Mouse (Mus musculus): ENCODE measurements around the gene Pdxp. TPM values are rescaled to one million over a fixed set of nuclear protein-coding genes. Genes with fewer than 3 reads are reported as not detected.

Gene Pdxp
- polyA plus RNA-seq, 1 experiment, result 33.1 TPM

- Histone ChIP-seq H3K4me3 (peak within 1 kb of the TSS; percentile 100), H3ac (ENCODE audit: control insufficient read depth, insufficient read length) (peak within 1 kb of the TSS; percentile 71), H3K27me3 (ENCODE audit: control insufficient read depth, insufficient read depth, insufficient read length) (no peaks in the 10 kb centered on the region), H3K36me3 (ENCODE audit: control insufficient read depth, insufficient read depth) (peaks cover 17% of the 10 kb centered on the region), H3K79me2 (ENCODE audit: control insufficient read depth, insufficient read depth) (peaks cover 25% of the 10 kb centered on the region), H3K4me2 (ENCODE audit: low read depth) (peak within 1 kb of the TSS; percentile 100)
- no peak for TF ChIP-seq USF1 (IDR thresholded peaks at IDR 0.05; ENCODE audit: low read depth)
- TF ChIP-seq TCF3 (IDR thresholded peaks at IDR 0.05; ENCODE audit: insufficient read length, low read depth), result no peak
- TF ChIP-seq POLR2A (IDR thresholded peaks at IDR 0.05; ENCODE audit: insufficient read length, low read depth), result peak; percentile 97
- no peak for TF ChIP-seq MAX (IDR thresholded peaks at IDR 0.05; ENCODE audit: low read depth)
- TF ChIP-seq E2F4 (IDR thresholded peaks at IDR 0.05; ENCODE audit: insufficient read depth), result peak; percentile 52
- TF ChIP-seq SRF (IDR thresholded peaks at IDR 0.05; ENCODE audit: control insufficient read depth, insufficient read length, low read depth), result no peak
- TF ChIP-seq REST (IDR thresholded peaks at IDR 0.05; ENCODE audit: insufficient read depth, insufficient read length), result no peak
- TF ChIP-seq POLR2AphosphoS2 (IDR thresholded peaks at IDR 0.05; ENCODE audit: insufficient read length, low read depth), result peak; percentile 99
- TF ChIP-seq MYOG (IDR thresholded peaks at IDR 0.05; ENCODE audit: control insufficient read depth in 1 of 3, insufficient read depth in 1 of 3, insufficient read length in 2 of 3, low read depth in 2 of 3), result peak in 1 of 3 experiments; percentile 59
- no peak for TF ChIP-seq CEBPB (IDR thresholded peaks at IDR 0.05; ENCODE audit: insufficient read depth, poor library complexity, severe bottlenecking)
- TF ChIP-seq TCF12 (IDR thresholded peaks at IDR 0.05; ENCODE audit: insufficient read depth, poor library complexity, severe bottlenecking), result no peak
- TF ChIP-seq MYOD1 (IDR thresholded peaks at IDR 0.05; ENCODE audit: control insufficient read depth in 1 of 3, insufficient read length in 2 of 3, low read depth in 2 of 3), result peak in 2 of 3 experiments; percentile 1 to 16
These were observed 12.6 kb downstream of the Pdxp start, which contains the start of gene Lgals1 for GRCm38 (mm10) chr15:78926021-78926919. Gene Lgals1 (plus strand): TSS chr15:78926725.

GRCm38 (mm10) chr15:78927021-78927787, 13.5 kb downstream of the Pdxp start:
- Histone ChIP-seq H3ac (ENCODE audit: control insufficient read depth, insufficient read length) (peak overlapping the region; percentile 71), H3K27me3 (ENCODE audit: control insufficient read depth, insufficient read depth, insufficient read length) (no peaks in the 10 kb centered on the region), H3K4me2 (ENCODE audit: low read depth) (peak overlapping the region; percentile 100), H3K36me3 (ENCODE audit: control insufficient read depth, insufficient read depth) (peaks cover 17% of the 10 kb centered on the region), H3K79me2 (ENCODE audit: control insufficient read depth, insufficient read depth) (peaks cover 25% of the 10 kb centered on the region), H3K4me3 (peak overlapping the region; percentile 100)
- TF ChIP-seq MYOG (IDR thresholded peaks at IDR 0.05; ENCODE audit: control insufficient read depth in 1 of 3, insufficient read depth in 1 of 3, insufficient read length in 2 of 3, low read depth in 2 of 3) (peak; percentile 49 to 87 (median 76)), MAX (IDR thresholded peaks at IDR 0.05; ENCODE audit: low read depth) (no peak), USF1 (IDR thresholded peaks at IDR 0.05; ENCODE audit: low read depth) (no peak), SRF (IDR thresholded peaks at IDR 0.05; ENCODE audit: control insufficient read depth, insufficient read length, low read depth) (no peak), POLR2A (IDR thresholded peaks at IDR 0.05; ENCODE audit: insufficient read length, low read depth) (peak; percentile 60), CEBPB (IDR thresholded peaks at IDR 0.05; ENCODE audit: insufficient read depth, poor library complexity, severe bottlenecking) (no peak), REST (IDR thresholded peaks at IDR 0.05; ENCODE audit: insufficient read depth, insufficient read length) (no peak), E2F4 (IDR thresholded peaks at IDR 0.05; ENCODE audit: insufficient read depth) (no peak), TCF12 (IDR thresholded peaks at IDR 0.05; ENCODE audit: insufficient read depth, poor library complexity, severe bottlenecking) (peak; percentile 57), TCF3 (IDR thresholded peaks at IDR 0.05; ENCODE audit: insufficient read length, low read depth) (no peak), POLR2AphosphoS2 (IDR thresholded peaks at IDR 0.05; ENCODE audit: insufficient read length, low read depth) (peak; percentile 72), MYOD1 (IDR thresholded peaks at IDR 0.05; ENCODE audit: control insufficient read depth in 1 of 3, insufficient read length in 2 of 3, low read depth in 2 of 3) (peak; percentile 53 to 79 (median 70))

- peak; percentile 70 for TF ChIP-seq TCF12 (IDR thresholded peaks at IDR 0.05; ENCODE audit: insufficient read depth, poor library complexity, severe bottlenecking)
- TF ChIP-seq REST (IDR thresholded peaks at IDR 0.05; ENCODE audit: insufficient read depth, insufficient read length), result no peak
- TF ChIP-seq POLR2A (IDR thresholded peaks at IDR 0.05; ENCODE audit: insufficient read length, low read depth), result peak; percentile 70
- peak; percentile 96 for TF ChIP-seq POLR2AphosphoS2 (IDR thresholded peaks at IDR 0.05; ENCODE audit: insufficient read length, low read depth)
- peak; percentile 61 to 94 (median 83) for TF ChIP-seq MYOG (IDR thresholded peaks at IDR 0.05; ENCODE audit: control insufficient read depth in 1 of 3, insufficient read depth in 1 of 3, insufficient read length in 2 of 3, low read depth in 2 of 3)
- TF ChIP-seq CEBPB (IDR thresholded peaks at IDR 0.05; ENCODE audit: insufficient read depth, poor library complexity, severe bottlenecking), result 0 out of 2 replicates have a peak, but pooled peaks have one; percentile 1
- TF ChIP-seq USF1 (IDR thresholded peaks at IDR 0.05; ENCODE audit: low read depth), result peak; percentile 46
- TF ChIP-seq MAX (IDR thresholded peaks at IDR 0.05; ENCODE audit: low read depth), result no peak
- TF ChIP-seq SRF (IDR thresholded peaks at IDR 0.05; ENCODE audit: control insufficient read depth, insufficient read length, low read depth), result peak; percentile 77
- peak; percentile 18 for TF ChIP-seq E2F4 (IDR thresholded peaks at IDR 0.05; ENCODE audit: insufficient read depth)
- peak; percentile 74 for TF ChIP-seq TCF3 (IDR thresholded peaks at IDR 0.05; ENCODE audit: insufficient read length, low read depth)
- TF ChIP-seq MYOD1 (IDR thresholded peaks at IDR 0.05; ENCODE audit: control insufficient read depth in 1 of 3, insufficient read length in 2 of 3, low read depth in 2 of 3), result peak; percentile 59 to 87 (median 85)
- peak overlapping the region; percentile 100 for H3K4me3 ChIP-seq
- H3K27me3 ChIP-seq (ENCODE audit: control insufficient read depth, insufficient read depth, insufficient read length), result no peaks in the 10 kb centered on the region
- H3ac ChIP-seq (ENCODE audit: control insufficient read depth, insufficient read length), result peak overlapping the region; percentile 71
- H3K79me2 ChIP-seq (ENCODE audit: control insufficient read depth, insufficient read depth), result peaks cover 25% of the 10 kb centered on the region
- H3K4me2 ChIP-seq (ENCODE audit: low read depth), result peak overlapping the region; percentile 100
- H3K36me3 ChIP-seq (ENCODE audit: control insufficient read depth, insufficient read depth), result peaks cover 17% of the 10 kb centered on the region
These were observed 14.2 kb downstream of the Pdxp start for GRCm38 (mm10) chr15:78927788-78928457.
